In the genomic region with DNA sequence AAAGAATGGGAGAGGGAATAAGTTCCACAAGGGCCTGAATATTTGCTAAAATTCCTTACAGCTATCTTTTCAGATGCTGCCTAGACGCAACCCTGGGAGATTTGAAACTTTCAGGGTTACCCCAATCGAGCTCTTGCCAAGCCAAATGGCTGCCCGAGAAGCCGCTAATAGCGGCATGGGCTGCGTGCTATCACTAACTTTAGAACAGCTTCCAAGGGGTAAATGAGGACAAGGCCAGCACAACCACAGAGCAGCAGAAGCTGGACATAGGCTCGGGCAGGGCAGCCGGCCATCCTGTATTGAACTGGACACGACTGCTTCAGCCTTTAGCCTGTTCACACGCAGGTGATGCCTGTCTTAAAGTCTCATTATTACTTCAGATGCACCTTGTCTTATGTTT, we compare ENCODE assay signal across 19 mouse cellular contexts. TPM values are rescaled to one million over a fixed set of nuclear protein-coding genes. Genes with fewer than 3 reads are reported as not detected.
DNase-seq lines count a peak whose midpoint lies in the region; TF ChIP-seq lines count a peak whose summit lies in the region.
"Had no signal": no experiment of that assay in that cellular context is flagged by ENCODE, and none has a peak within 500 bp of the region (broad histone marks: within the 10 kb centered on the region; RNA-seq: fewer than 3 reads in every experiment).

No protein-coding gene starts in this region.

- TF ChIP-seq CTCF in gastrocnemius, adult 2 months (IDR thresholded peaks at IDR 0.05) = no peak

- DNase-seq in ovary, adult 18-20 months (ENCODE audit: low spot score) = peak; percentile 81
- DNase-seq in ovary, postnatal 14 days (ENCODE audit: low spot score) = no peak
- DNase-seq in gastrocnemius, adult 2 months = peak; percentile 77
- peak; percentile 56 to 60 for DNase-seq in heart, postnatal 10 days
- DNase-seq in testis, postnatal 14 days (ENCODE audit: low spot score) = peak; percentile 81
- no peak for DNase-seq in lung, postnatal 36 days
- DNase-seq in lung, postnatal 25 days (ENCODE audit: low spot score) = no peak
- DNase-seq: cerebellum, adult 2 months; kidney, adult 8-10 months; kidney, postnatal 4 days; lung, adult 2 months; thymus, postnatal 25 days had no signal

- H3K27ac ChIP-seq in gastrocnemius, adult 2 months = peak overlapping the region; percentile 92
- H3K27ac ChIP-seq: hindbrain, embryonic 10.5 days; limb, embryonic 15.5 days; macrophage; midbrain, embryonic 12.5 days; stomach, embryonic 15.5 days had no signal

- H3K4me3 ChIP-seq in gastrocnemius, adult 2 months = peak overlapping the region; percentile 47
- H3K4me3 ChIP-seq: erythroblast, embryonic 14.5 days; hindbrain, embryonic 10.5 days; limb, embryonic 15.5 days; midbrain, embryonic 12.5 days; stomach, embryonic 15.5 days had no signal

- intact Hi-C loops in gastrocnemius, adult 2 months (cut with DNase I) = loop anchor here (2.0 to 10.0 kb wide), 3 partner anchors 74 to 760 kb away; no protein-coding TSS in a partner anchor
- intact Hi-C loops in heart, postnatal 10 days (cut with DNase I) = loop anchor here (2.0 to 10.0 kb wide), 2 partner anchors 74 to 600 kb away; no protein-coding TSS in a partner anchor

RNA-seq across cellular contexts. Expression of a gene that starts 18.4 kb away (rescaled TPM):
- total RNA-seq in gastrocnemius, adult 2 months (2021) = 10 to 100 TPM; 43.7 to 55.9 TPM
- 10 to 100 TPM; 46.6 to 48.7 TPM for total RNA-seq in heart, postnatal 10 days (2021)

RNA-seq across cellular contexts. Expression of a gene that starts 23.0 kb away (rescaled TPM):
- 1 to 10 TPM; 6.6 to 8.5 TPM for total RNA-seq in gastrocnemius, adult 2 months (2021)
- 10 to 100 TPM in 1 of 2 experiments, 1 to 10 TPM in 1; 9.0 to 13.2 TPM for total RNA-seq in heart, postnatal 10 days (2021)

RNA-seq across cellular contexts. Expression of a gene that starts 32.2 kb away (rescaled TPM):
- total RNA-seq in gastrocnemius, adult 2 months (2021) = not detected
- total RNA-seq in heart, postnatal 10 days (2021) = under 1 TPM; 0.32 to 0.43 TPM
- total RNA-seq: neutrophil, adult 5-6 weeks had no signal

Comparison
In these comparisons a context has a peak if more than half of its experiments do, and no peak if none do; other contexts are left out.
1. DNase-seq: peak in ovary, adult 18-20 months (single experiment), gastrocnemius, adult 2 months (single experiment), heart, postnatal 10 days (2 of 2) and testis, postnatal 14 days (single experiment); none in ovary, postnatal 14 days (single experiment), lung, postnatal 36 days (single experiment) and lung, postnatal 25 days (single experiment).